Mouse (Mus musculus) myocyte (in vitro differentiated cells): ENCODE data around the gene Atp2b4. TPM values are rescaled to one million over a fixed set of nuclear protein-coding genes. Genes with fewer than 3 reads are reported as not detected.

Experiments
- H3K27me3 ChIP-seq: one replicate; pipeline ENCODE4 v1.6.1; 2011; ENCODE audit not compliant: control insufficient read depth, insufficient read depth, insufficient read length
- H3K36me3 ChIP-seq: one replicate; pipeline ENCODE4 v1.6.1; 2011; ENCODE audit not compliant: control insufficient read depth, insufficient read depth
- H3K4me2 ChIP-seq: one replicate; pipeline ENCODE4 v1.6.1; 2011; ENCODE audit warnings: low read depth, control low read depth
- H3K4me3 ChIP-seq: one replicate; pipeline ENCODE4 v1.5.1; 2011; ENCODE audit warnings: mild to moderate bottlenecking, control low read depth, moderate library complexity
- H3K79me2 ChIP-seq: one replicate; pipeline ENCODE4 v1.6.1; 2011; ENCODE audit not compliant: control insufficient read depth, insufficient read depth
- H3ac ChIP-seq: one replicate; pipeline ENCODE4 v1.6.1; 2011; ENCODE audit not compliant: control insufficient read depth, insufficient read length
- CEBPB ChIP-seq: IDR thresholded peaks from 2 replicates; pipeline ENCODE4 v1.6.1; 2011; ENCODE audit warnings: mild to moderate bottlenecking, moderate library complexity; ENCODE audit not compliant: poor library complexity, insufficient read depth, severe bottlenecking
- E2F4 ChIP-seq: IDR thresholded peaks from one replicate; pipeline ENCODE4 v1.6.1; 2011; ENCODE audit warnings: mild to moderate bottlenecking, control low read depth, moderate library complexity; ENCODE audit not compliant: insufficient read depth
- MAX ChIP-seq: IDR thresholded peaks from one replicate; pipeline ENCODE4 v1.6.1; 2011; ENCODE audit warnings: low read depth, mild to moderate bottlenecking, control low read depth
- MYOD1 ChIP-seq, 3 experiments: IDR thresholded peaks; one replicate each; pipeline ENCODE4 v1.6.1; 2011; ENCODE audit warnings: control low read depth in 2 of 3, low read depth in 2 of 3, mild to moderate bottlenecking in 2 of 3, moderate library complexity in 1 of 3; ENCODE audit not compliant: insufficient read length in 2 of 3, control insufficient read depth in 1 of 3
- MYOG ChIP-seq, 3 experiments: IDR thresholded peaks; one replicate each; pipeline ENCODE4 v1.6.1; 2011; ENCODE audit warnings: control low read depth in 2 of 3, low read depth in 2 of 3, mild to moderate bottlenecking in 2 of 3; ENCODE audit not compliant: insufficient read length in 2 of 3, control insufficient read depth in 1 of 3, insufficient read depth in 1 of 3
- POLR2A ChIP-seq: IDR thresholded peaks from one replicate; pipeline ENCODE4 v1.6.1; 2011; ENCODE audit warnings: low read depth, mild to moderate bottlenecking, control low read depth, moderate library complexity; ENCODE audit not compliant: insufficient read length
- POLR2AphosphoS2 ChIP-seq: IDR thresholded peaks from one replicate; pipeline ENCODE4 v1.6.1; 2011; ENCODE audit warnings: low read depth, control low read depth; ENCODE audit not compliant: insufficient read length
- REST ChIP-seq: IDR thresholded peaks from one replicate; pipeline ENCODE4 v1.6.1; 2011; ENCODE audit warnings: mild to moderate bottlenecking, control low read depth, moderate library complexity; ENCODE audit not compliant: insufficient read depth, insufficient read length
- SRF ChIP-seq: IDR thresholded peaks from one replicate; pipeline ENCODE4 v1.6.1; 2011; ENCODE audit warnings: low read depth; ENCODE audit not compliant: control insufficient read depth, insufficient read length
- TCF12 ChIP-seq: IDR thresholded peaks from one replicate; pipeline ENCODE4 v1.6.1; 2011; ENCODE audit warnings: mild to moderate bottlenecking, control low read depth; ENCODE audit not compliant: poor library complexity, insufficient read depth, severe bottlenecking
- TCF3 ChIP-seq: IDR thresholded peaks from one replicate; pipeline ENCODE4 v1.6.1; 2011; ENCODE audit warnings: low read depth, control low read depth; ENCODE audit not compliant: insufficient read length
- USF1 ChIP-seq: IDR thresholded peaks from one replicate; pipeline ENCODE4 v1.6.1; 2011; ENCODE audit warnings: low read depth, mild to moderate bottlenecking, control low read depth, moderate library complexity
- polyA plus RNA-seq: library from polyadenylated mRNA; unstranded; fragments of >200 nt; fragmentation: generic; extraction: Trizol; gene quantifications from one replicate; pipeline ENCODE4 v1.2.1, GENCODE M21; 2012; ENCODE audit warnings: missing spikeins

Atp2b4 gene
- polyA plus RNA-seq, 1 experiment: 28.1 TPM

DNA sequence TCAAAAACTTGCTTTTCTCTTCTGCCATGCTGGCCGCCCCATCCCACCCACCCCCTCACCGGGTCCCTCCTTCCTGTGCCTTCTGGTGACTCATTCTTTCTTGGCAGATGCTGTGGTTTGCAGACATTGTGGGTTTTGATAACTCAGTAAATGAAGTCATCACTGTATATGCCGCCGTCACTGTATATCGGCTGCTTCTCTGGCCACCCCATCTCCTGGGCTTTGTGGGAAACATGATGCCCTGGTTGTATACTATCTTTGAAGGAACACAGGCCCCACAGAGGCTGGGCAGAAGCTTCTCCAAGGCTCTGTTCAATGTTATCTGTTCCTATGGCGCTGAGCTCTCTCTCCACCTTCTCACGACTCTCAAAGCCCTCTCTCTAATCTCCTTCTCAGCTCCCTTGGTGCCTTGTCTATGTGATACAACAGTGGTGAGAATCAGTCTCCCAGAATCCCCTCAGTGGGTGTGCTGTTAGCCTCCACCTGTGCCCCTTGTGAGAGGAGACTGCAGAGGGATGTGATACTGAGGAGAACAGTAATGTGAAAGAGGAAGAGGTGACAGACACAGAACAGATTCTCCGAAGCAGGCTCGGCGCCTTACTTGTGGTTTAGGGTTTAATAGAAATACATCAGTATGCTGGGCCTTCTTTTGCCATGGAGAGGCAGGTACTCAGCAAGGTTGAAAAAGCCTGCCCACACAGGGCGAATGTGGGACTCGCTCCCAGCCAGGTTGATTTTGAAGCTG, 15.1 kb upstream of the Atp2b4 start:
- Histone ChIP-seq H3K27me3 (no peaks in the 10 kb centered on the region), H3K79me2 (no peaks in the 10 kb centered on the region), H3K4me2 (peak overlapping the region; percentile 70), H3K4me3 (no peak overlapping the region), H3K36me3 (no peaks in the 10 kb centered on the region), H3ac (no peak overlapping the region)
- TF ChIP-seq CEBPB (peak; percentile 7; the same call in 1 of the 2 replicates), E2F4 (no peak), MYOD1 (IDR thresholded peaks at IDR 0.05; ENCODE audit: control insufficient read depth in 1 of 3, insufficient read length in 2 of 3, low read depth in 2 of 3) (peak in 1 of 3 experiments; percentile 10), REST (no peak), TCF12 (no peak), POLR2A (no peak)

DNA sequence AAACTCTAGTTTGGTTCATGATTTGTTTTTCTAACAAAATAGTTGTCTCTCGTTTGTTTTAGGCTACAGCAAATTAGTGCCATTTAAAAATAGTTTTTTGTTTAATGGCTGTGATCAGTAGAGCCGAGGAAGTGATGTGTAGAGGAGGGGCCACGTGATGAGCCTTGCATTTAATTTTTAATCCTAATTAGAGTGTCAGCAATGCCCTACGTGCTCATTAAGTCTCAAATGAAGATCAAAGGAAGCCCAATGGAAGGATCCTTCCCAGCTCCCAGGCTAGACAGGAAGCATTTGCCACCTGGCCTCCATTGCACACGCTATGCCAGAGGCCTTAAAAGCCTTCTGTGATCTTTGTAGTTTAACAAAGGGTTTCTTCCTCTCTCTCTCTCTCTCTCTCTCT, 8.5 kb upstream of the Atp2b4 start:
- no peaks in the 10 kb centered on the region for H3K27me3 ChIP-seq
- no peaks in the 10 kb centered on the region for H3K79me2 ChIP-seq
- H3ac ChIP-seq: no peak overlapping the region
- H3K4me2 ChIP-seq: no peak overlapping the region
- H3K4me3 ChIP-seq: no peak overlapping the region
- no peaks in the 10 kb centered on the region for H3K36me3 ChIP-seq
- TF ChIP-seq E2F4 (no peak), MYOG (IDR thresholded peaks at IDR 0.05; ENCODE audit: control insufficient read depth in 1 of 3, insufficient read depth in 1 of 3, insufficient read length in 2 of 3, low read depth in 2 of 3) (no peak), MAX (no peak), TCF3 (no peak), MYOD1 (IDR thresholded peaks at IDR 0.05; ENCODE audit: control insufficient read depth in 1 of 3, insufficient read length in 2 of 3, low read depth in 2 of 3) (no peak), REST (no peak), POLR2AphosphoS2 (no peak), SRF (no peak), CEBPB (no peak), POLR2A (no peak), TCF12 (no peak), USF1 (no peak)

DNA sequence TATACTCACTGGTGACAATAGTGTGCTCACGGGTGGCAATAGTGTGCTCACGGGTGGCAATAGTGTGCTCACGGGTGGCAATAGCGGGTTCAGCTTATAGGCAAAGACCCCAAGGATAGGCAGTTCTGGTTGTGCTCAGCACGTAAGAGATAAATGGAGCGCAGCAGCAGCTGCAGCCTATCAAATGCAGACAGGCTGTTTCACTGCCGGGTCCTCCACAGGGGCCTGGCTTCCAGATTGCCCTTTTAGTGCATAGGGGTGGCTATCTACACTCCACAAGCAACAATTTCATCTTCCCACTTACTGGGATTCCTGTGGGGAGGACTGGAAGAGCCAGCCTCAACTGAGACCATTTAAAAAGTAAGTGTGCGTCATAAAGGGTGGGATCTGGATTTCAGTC, 7.2 kb upstream of the Atp2b4 start:
- Histone ChIP-seq H3K4me2 (no peak overlapping the region), H3K4me3 (no peak overlapping the region), H3ac (no peak overlapping the region), H3K27me3 (no peaks in the 10 kb centered on the region), H3K36me3 (no peaks in the 10 kb centered on the region), H3K79me2 (no peaks in the 10 kb centered on the region)
- TF ChIP-seq TCF12: no peak
- TF ChIP-seq MAX: no peak
- TF ChIP-seq USF1: no peak
- no peak for TF ChIP-seq SRF
- TF ChIP-seq TCF3: no peak
- TF ChIP-seq E2F4: no peak
- TF ChIP-seq MYOG (IDR thresholded peaks at IDR 0.05; ENCODE audit: control insufficient read depth in 1 of 3, insufficient read depth in 1 of 3, insufficient read length in 2 of 3, low read depth in 2 of 3): no peak
- no peak for TF ChIP-seq POLR2A
- no peak for TF ChIP-seq CEBPB
- no peak for TF ChIP-seq REST
- no peak for TF ChIP-seq POLR2AphosphoS2
- no peak for TF ChIP-seq MYOD1 (IDR thresholded peaks at IDR 0.05; ENCODE audit: control insufficient read depth in 1 of 3, insufficient read length in 2 of 3, low read depth in 2 of 3)

DNA sequence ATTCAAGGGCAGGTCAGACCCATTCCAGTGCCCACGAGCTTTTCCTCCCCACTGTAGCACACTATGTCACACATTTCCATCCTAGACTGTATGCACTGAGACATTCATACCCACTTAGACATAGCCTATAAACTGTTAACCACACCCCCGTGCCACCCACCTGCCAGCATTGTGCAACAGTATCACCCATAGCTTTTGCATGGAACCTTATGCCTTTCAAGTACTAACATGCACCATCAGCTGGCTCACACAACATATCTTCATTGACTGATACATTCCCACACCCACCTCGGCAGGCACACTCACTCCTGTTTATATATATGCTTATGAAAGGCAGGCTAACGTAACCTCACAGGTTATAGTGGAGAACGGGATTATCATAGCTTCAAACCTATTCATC, 902 bp upstream of the Atp2b4 start:
- H3K79me2 ChIP-seq: peaks cover 26% of the 10 kb centered on the region
- no peak overlapping the region for H3ac ChIP-seq
- TF ChIP-seq SRF (no peak), USF1 (no peak), REST (no peak), POLR2A (no peak), CEBPB (peak; percentile 62; the same call in 1 of the 2 replicates), TCF12 (no peak), TCF3 (no peak), MYOG (IDR thresholded peaks at IDR 0.05; ENCODE audit: control insufficient read depth in 1 of 3, insufficient read depth in 1 of 3, insufficient read length in 2 of 3, low read depth in 2 of 3) (no peak)
- peak overlapping the region; percentile 76 for H3K4me3 ChIP-seq
- H3K4me2 ChIP-seq: peak overlapping the region; percentile 90
- H3K27me3 ChIP-seq: no peaks in the 10 kb centered on the region
- H3K36me3 ChIP-seq: no peaks in the 10 kb centered on the region

DNA sequence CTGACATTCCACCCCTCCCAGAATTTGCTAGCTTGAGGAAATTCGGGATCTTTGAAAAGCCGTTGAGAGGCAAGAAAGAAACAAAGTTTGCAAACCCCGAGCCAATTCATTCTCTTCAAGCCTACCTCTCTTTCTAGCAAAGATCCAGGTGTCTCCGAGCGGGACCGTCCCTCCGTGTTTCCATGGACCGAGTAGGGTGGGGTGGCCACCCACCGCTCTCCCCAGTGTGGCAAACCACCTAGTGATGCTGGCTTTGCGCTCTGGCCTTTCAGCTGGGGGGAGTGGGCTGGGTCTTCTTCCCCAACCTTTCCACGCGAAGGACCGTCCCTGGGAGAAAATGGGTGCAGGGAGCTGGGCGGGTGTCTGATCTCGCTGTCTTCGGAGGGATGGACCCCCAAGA, 329 bp downstream of the Atp2b4 start:
- no peaks in the 10 kb centered on the region for H3K27me3 ChIP-seq
- TF ChIP-seq TCF12: no peak
- no peak for TF ChIP-seq MAX
- TF ChIP-seq USF1: no peak
- no peak for TF ChIP-seq POLR2AphosphoS2
- peak overlapping the region; percentile 90 for H3K4me2 ChIP-seq
- H3K4me3 ChIP-seq: peak overlapping the region; percentile 76
- peaks cover 38% of the 10 kb centered on the region for H3K79me2 ChIP-seq
- H3K36me3 ChIP-seq: no peaks in the 10 kb centered on the region
- H3ac ChIP-seq: no peak overlapping the region
